Mouse (Mus musculus) bone marrow macrophage, adult 2 months (primary cell): ENCODE data around the gene Nudt11.
"Not testable (repeated sequence)": the region's sequence is repeated elsewhere in the genome, so short reads cannot be mapped to it uniquely, and the experiment has no call there.

ENCODE experiments used
- CTCF ChIP-seq: IDR thresholded peaks from 2 replicates; pipeline ENCODE4 v1.5.1; 2012; ENCODE audit warnings: low read depth, mild to moderate bottlenecking, low read length, moderate library complexity
- POLR2A ChIP-seq: IDR thresholded peaks from 2 replicates; pipeline ENCODE4 v1.6.1; 2012; ENCODE audit warnings: mild to moderate bottlenecking, low read depth, low read length, borderline replicate concordance

DNA sequence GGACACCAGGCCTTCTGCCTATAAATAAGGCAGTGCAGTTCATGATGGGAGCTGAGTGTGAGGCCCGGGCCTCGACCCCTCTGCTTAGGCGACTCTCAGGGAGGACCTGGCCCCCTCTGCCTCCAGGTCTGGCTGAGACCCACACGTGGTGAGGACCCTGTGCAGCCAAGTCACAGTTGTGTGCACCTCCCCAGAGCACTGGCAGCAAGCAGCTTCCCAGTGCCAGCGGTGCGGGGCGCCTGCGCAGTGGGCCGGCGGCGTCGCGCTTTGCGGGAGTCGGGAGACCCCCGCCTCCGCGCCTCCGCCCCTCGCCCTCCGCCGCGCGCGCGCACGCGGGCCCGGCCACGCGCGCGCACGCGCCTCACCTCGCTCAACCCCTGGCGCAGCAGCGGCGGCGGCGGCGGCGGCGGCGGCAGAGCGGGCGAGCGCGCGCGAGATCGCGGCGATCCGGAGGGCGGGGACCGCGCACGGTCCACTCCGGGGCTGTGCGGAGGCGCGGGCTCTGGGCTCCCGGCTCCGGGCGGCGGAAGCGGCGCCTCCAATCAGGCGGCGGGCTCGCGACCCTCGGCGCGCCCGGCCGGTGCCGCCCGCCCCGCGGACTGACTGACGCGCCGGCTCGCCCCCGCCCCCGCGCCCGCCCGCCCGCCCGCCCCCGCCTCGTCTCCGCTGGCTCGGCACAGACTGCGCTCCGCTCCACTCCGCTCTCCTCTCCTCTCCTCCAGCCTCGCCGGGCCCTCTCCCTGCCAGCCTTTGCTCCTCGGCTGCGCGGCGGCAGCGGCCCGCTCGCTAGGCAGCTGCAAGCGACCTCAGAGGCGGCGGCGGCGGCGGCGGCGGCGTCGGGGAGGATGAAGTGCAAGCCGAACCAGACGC lies at the start of gene Nudt11:
- not testable (repeated sequence) for TF ChIP-seq CTCF, POLR2A
